Mouse (Mus musculus): Measurements from ENCODE around the gene Nolc1.

GRCm38 (mm10) chr19:46045696-46046311 lies 29.9 kb upstream of the Nolc1 start:
- TF ChIP-seq CTCF (IDR thresholded peaks at IDR 0.05; ENCODE audit: low read depth, low read length) (no peak), POLR2AphosphoS5 (IDR thresholded peaks at IDR 0.05; ENCODE audit: insufficient replicate concordance, low read depth, low read length) (no peak), GATA1 (IDR thresholded peaks at IDR 0.05; ENCODE audit: borderline replicate concordance, low read length) (no peak), TAL1 (conservative IDR thresholded peaks at IDR 0.05; ENCODE audit: low read depth, low read length) (no peak), GATA2 (IDR thresholded peaks at IDR 0.05; ENCODE audit: borderline replicate concordance, low read depth, low read length) (no peak)
